Mouse (Mus musculus): ENCODE data around the gene Gm21983.

The Gm21983 gene

GRCm38 (mm10) chr7:27189271-27189931, 8.5 kb upstream of the Gm21983 start:
- in situ Hi-C loops (cut with MboI, MseI) = loop anchor here (25.0 kb wide), 2 partner anchors 1502 to 1927 kb away; partner anchors contain the start of genes B9d2, Cic, Erf and Tgfb1

- in situ Hi-C loops (cut with MboI, MseI) = loop anchor here (25.0 kb wide), 2 partner anchors 1499 to 1924 kb away; partner anchors contain the start of genes B9d2, Cic, Erf and Tgfb1
Measured at GRCm38 (mm10) chr7:27185986-27186385, 5.1 kb upstream of the Gm21983 start.

GRCm38 (mm10) chr7:27184964-27185363, 4.1 kb upstream of the Gm21983 start:
- in situ Hi-C loops (cut with MboI, MseI) = loop anchor here (25.0 kb wide), 2 partner anchors 1498 to 1923 kb away; partner anchors contain the start of genes B9d2, Cic, Erf and Tgfb1

DNA sequence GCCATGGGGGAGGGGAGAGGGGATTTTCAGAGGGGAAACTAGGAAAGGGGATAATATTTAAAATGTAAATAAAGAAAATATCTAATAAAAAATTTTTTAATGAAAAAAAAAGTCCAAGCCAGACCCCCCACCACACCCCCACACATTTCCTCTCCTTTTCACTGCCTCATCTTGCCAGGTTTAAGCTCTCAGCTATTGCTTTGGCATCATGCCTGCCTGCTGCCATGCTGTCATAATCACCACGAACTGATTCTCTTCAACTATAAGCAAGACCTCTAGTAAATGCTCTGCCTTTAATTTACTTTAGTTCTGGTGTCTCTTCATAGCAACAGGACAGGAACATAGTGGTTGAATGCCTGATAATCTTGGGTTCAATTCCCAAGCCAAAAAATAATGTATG, 1.6 kb upstream of the Gm21983 start:
- in situ Hi-C loops (cut with MboI, MseI) = loop anchor here (25.0 kb wide), 2 partner anchors 1495 to 1920 kb away; partner anchors contain the start of genes B9d2, Cic, Erf and Tgfb1

DNA sequence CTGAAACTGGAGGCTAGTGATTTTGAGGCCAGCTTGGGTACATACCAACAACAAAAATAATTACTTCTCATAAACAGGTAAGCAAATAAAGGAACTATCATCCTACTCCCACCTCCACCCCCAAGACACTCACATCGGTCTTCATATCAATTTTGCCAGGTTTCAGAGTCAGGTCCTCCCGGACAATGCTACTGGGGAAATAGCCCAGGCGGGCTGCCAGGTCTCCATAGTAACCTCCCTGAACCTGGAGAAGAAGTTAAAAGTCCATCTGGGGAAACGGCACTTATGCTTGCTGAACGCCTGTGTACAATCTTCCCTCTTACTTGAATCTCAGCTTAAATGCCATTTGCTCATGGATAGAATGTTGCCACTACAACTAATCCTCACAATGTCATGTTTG, 850 bp downstream of the Gm21983 start:
- in situ Hi-C loops (cut with MboI, MseI) = loop anchor here (25.0 kb wide), 2 partner anchors 1493 to 1918 kb away; partner anchors contain the start of genes B9d2, Cic, Erf and Tgfb1

DNA sequence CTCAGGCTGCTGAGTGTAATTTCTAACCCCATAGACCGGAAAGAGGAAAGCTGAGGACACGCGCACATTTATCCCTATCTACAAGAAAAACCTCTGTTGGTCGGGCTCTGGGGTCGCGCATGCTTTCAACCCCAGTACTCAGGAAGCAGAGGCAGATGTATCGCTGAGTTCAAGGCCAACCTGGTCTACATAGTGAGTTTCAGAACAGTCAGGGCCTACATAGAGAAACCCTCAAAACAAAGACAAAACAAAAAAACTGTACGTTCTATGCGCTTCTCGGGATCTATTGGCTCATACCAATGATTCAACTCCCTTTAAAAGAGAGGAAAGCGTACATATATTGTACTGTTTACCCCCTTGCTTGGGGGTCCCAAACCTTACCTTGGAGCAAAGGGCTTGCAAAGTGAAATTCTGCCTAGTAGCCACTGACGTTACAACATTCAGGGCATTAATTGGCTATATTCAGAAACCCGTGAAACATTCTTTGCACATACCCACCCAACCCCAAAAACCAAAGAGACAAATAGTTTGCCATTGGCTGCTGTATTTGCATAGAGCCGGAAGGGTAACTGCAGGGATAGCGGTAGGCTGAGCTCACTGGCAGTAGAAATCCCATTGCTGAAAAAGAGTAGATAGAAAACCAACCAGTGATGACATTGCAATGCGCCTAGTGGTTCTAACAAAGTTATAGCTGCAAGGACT, 1.5 kb downstream of the Gm21983 start:
- in situ Hi-C loops (cut with MboI, MseI) = loop anchor here (25.0 kb wide), 2 partner anchors 1492 to 1917 kb away; partner anchors contain the start of genes B9d2, Cic, Erf and Tgfb1

- in situ Hi-C loops (cut with MboI, MseI) = loop anchor here (25.0 kb wide), 2 partner anchors 1491 to 1916 kb away; partner anchors contain the start of genes B9d2, Cic, Erf and Tgfb1
Measured at GRCm38 (mm10) chr7:27178324-27179216, 2.3 kb downstream of the Gm21983 start, which contains the start of gene Rab4b. Gene Rab4b (minus strand): TSS chr7:27178896.

DNA sequence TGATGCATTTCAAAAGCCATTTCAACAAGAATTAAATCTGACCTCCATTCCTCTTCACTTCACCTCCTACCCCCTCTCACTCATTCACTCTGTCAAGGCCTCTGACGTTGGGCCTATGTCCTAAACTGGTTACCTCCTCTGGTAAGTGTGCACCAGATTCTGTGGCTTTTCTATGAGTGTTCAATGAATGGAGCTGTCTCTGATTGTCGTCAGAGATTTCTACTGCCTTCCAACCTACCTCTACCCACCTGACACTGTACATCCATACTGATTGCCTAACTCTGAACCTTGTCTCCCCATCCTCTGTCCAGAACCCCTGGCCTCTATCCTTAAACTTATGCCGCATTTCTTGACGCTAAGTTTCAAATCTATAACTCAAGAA, 3.0 kb downstream of the Gm21983 start:
- in situ Hi-C loops (cut with MboI, MseI) = loop anchor here (25.0 kb wide), 2 partner anchors 1491 to 1916 kb away; partner anchors contain the start of genes B9d2, Cic, Erf and Tgfb1

DNA sequence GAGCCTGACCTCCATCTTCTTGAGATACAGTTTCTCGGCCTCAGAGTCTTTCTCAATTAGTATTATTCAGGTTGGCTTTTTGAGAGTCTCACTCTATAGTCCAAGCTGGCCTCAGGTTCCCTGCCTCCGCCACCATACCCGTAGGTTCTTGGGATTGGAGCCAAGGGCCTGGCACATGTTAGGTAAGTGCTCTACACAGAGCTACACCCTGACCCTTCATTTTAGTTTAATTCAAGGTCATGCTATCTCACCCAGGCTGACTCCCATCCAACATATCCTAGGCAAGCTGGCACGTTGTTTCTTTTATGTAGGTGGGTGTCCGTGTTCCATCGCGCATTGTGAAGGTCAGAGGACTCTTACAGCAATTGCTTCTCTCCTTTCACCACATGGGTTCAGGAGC, 6.0 kb downstream of the Gm21983 start:
- in situ Hi-C loops (cut with MboI, MseI) = loop anchor here (25.0 kb wide), 2 partner anchors 1488 to 1913 kb away; partner anchors contain the start of genes B9d2, Cic, Erf and Tgfb1

GRCm38 (mm10) chr7:27174496-27174895, 6.4 kb downstream of the Gm21983 start:
- in situ Hi-C loops (cut with MboI, MseI) = no loop called here

DNA sequence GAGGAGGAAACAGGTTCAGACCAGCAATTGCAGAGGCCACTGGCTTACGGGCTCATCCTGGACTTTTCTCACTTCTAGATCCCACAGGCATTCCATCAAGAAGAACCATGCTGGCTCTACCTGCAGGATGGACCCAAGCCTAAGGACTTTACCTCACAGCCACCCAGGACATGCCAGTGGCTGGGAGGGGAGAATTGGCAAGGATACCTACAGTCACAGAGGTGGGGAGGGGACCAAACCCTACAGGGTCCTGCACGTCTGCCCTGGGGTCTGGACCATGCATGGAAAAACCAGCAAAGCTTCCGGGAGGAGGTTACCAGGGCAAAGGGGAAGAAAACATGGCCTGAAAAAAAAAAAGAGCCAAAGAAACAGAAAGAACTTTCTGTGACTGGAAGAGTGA, 9.9 kb downstream of the Gm21983 start:
- in situ Hi-C loops (cut with MboI, MseI) = no loop called here

GRCm38 (mm10) chr7:27168371-27168770, 12.5 kb downstream of the Gm21983 start:
- in situ Hi-C loops (cut with MboI, MseI) = no loop called here

GRCm38 (mm10) chr7:27167475-27168094, 13.3 kb downstream of the Gm21983 start:
- in situ Hi-C loops (cut with MboI, MseI) = no loop called here

GRCm38 (mm10) chr7:27166614-27167474, 14.0 kb downstream of the Gm21983 start, which contains the start of gene Egln2:
Gene Egln2 (minus strand): TSS chr7:27166802.
- in situ Hi-C loops (cut with MboI, MseI) = no loop called here

- in situ Hi-C loops (cut with MboI, MseI) = no loop called here
Measured at GRCm38 (mm10) chr7:27166229-27166613, 14.7 kb downstream of the Gm21983 start.

DNA sequence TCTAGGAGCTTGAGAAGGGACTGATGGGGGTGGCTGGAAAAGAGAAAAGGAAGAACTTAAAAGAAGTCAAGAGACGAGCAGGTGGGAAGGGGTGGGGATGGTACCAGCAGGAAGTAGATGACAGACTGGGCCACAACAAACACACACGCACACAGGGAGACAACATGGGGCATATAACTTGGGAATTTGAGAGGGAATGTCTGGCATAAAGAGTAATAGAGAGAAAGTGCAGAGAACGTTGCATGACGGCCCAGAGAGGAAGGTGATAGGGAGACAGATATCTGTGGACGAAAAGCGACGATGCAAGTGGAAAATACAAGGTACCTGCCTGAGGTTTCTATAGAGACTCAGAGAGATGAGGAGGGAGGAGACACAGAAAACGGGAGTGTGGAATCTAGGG, 15.2 kb downstream of the Gm21983 start:
- in situ Hi-C loops (cut with MboI, MseI) = no loop called here

DNA sequence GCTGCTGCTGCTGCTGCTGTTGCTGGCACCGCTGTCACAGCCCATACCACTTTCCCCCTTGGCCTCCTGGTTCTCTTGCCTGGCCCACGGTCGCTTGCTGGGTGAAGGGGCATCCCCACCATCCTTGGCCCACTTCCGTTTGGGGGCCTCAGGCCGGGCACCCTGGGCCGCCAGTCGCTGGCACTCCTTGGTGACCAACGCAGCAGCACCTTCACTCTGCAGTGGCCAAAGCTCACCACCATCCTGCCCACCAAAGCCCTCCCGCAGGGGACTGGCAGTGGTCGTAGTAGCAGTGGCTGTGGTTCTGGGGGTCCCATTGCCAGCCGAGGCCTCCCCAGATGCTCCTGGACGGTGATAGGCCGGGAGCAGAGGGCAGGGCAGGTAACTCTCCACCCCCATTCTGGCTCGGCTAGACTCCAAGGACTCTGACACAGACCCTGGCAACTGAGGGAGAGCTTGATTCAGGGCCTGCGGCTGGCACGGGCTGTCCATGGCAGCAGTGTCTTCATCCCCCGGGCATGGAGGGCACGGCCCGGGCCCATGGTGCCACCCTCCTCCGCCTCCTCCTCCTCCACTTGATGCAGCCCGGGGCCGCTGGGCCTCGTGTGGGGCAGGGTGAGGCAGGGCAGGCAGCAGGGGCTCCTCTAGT, 15.8 kb downstream of the Gm21983 start:
- in situ Hi-C loops (cut with MboI, MseI) = no loop called here

DNA sequence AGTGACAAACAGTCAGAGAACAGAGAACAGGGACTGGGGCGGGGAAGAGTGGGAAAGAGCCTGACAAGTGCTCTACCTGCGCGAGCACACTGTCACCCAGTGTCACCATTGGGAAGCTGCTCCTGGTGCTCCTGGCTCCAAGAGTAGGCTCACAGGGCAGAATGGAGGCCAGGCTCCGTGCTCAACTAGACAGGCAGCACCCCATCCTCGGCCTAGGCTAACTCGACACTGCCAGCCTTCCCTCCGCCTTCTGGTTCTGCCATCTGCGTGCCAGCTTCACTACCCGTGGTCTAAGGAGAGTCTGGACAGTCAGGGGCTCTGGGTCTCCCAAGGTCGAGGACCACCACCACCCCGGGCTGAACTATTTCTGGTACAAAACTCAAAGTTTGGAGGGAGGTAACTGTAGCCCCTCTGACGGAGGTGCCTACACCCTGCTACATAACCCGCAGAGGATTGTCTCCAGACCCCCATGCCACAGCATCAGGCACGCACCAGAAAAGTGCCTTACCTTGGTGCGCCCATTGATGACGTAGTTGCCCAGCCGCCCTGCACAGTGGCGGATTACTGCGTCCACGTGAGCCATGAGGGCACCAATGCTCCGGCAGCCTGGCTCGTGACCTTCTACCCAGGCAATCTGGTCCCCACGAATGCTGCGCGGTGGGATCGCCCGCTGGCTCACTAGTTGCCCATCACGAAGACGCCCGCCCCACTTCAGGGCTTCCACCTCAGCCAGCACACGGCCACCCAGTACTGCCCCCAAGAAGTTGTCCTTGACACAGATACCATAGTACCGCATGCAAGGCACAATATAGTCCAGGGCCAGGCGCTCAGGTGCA, 16.6 kb downstream of the Gm21983 start:
- in situ Hi-C loops (cut with MboI, MseI) = no loop called here

Measured in regulatory T cell (primary cell).